Mouse (Mus musculus) MEL-GATA-1-ER (cell line): Measurements from ENCODE around the gene Hist2h3c2.
A peak's percentile ranks its signal among the peaks of the same experiment; 100 is the strongest.
"Not testable (repeated sequence)": the region's sequence is repeated elsewhere in the genome, so short reads cannot be mapped to it uniquely, and the experiment has no call there.

ENCODE experiments used
- DNase-seq: peaks from one replicate; pipeline ENCODE4 v3.0.0-alpha.2; 2012; ENCODE audit warnings: low read depth; ENCODE audit errors: extremely low read depth

Gene Hist2h3c2

DNA sequence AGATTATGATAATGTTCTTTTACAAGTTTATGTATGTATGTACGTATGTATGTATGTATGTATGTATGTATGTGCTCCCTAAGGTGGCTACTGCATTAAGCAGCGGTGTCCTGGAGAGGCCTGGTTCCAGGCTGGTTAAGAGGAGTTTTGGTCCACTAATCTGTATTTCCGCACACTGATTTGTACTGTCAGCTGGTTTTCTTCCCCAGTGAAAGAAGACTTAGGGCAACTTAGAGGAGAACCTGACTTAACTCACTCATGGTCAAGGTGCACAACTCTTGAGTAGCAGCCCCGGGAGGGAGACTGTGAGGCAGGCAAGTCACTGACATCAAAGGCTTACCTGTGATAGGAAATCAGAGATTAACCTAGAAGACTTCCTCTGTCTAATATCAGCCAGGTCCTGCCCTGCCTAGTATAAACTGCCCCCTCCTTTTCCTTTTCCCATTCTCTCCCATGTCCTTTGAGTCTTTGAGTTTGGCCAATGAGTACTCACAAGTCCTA, 2.0 kb downstream of the Hist2h3c2 start:
- no peak for DNase-seq

DNA sequence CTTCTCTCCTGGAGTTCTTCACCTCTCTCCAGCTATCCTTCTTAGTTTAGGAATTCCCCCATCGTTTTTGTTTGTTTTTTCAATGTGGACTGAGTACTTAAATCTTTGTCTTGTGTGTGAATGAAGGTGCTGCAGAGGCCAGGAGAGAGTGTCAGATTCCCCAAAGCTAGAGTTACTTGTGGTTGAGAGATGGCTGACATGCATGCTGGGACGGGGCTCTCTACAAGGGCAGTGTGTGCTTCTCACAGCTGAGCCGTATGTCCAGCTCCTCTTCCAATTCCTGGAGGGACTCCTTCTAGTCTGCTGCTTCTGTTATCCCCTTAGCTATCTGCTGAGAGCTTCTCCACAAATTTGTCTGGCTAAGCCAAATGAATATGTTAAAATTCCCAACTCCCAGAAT, 3.1 kb downstream of the Hist2h3c2 start:
- no peak for DNase-seq

GRCm38 (mm10) chr3:96234914-96235313, 4.0 kb downstream of the Hist2h3c2 start:
- DNase-seq = no peak

- no peak for DNase-seq
These were observed 7.2 kb downstream of the Hist2h3c2 start for GRCm38 (mm10) chr3:96231758-96232120.

GRCm38 (mm10) chr3:96230910-96231757, 7.8 kb downstream of the Hist2h3c2 start:
- no peak for DNase-seq

DNA sequence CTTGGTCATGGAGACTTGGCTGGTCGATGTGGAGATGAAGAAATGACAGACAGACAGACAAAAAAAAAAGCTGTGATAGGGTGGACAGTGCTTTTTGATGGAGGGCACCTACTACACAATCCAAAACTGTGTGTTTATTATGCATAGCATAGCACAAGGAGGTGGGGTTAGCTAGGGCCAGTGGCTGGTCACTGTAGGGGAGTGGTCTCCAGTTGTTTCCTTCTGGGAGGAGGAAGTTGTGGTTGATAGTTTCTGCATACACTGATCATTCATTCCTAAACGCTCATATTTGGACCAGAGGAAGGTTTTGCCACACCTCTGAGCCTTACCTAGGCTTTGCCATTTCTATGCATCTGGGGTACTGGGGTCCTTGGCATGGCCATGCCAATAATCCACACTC, 8.5 kb downstream of the Hist2h3c2 start:
- no peak for DNase-seq

DNA sequence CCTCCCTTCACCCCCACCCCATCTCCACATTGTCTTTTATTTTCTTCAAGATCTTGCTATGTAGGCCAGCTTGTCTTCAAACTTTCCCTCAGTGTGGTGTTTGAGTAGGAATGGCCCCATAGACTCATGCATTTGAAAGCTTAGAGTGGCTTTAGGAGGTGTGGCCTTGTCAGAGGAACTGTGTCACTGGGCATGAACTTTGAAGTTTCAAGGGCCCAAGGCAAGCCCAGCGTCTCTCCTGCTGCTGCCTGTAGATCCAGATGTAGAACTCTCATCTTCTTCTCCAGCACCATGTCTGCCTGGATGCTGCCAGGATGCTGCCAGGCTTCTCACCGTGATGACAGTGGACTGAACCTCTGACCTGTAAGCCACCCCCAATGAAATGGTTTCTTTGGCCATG, 10.1 kb downstream of the Hist2h3c2 start:
- DNase-seq = no peak

DNA sequence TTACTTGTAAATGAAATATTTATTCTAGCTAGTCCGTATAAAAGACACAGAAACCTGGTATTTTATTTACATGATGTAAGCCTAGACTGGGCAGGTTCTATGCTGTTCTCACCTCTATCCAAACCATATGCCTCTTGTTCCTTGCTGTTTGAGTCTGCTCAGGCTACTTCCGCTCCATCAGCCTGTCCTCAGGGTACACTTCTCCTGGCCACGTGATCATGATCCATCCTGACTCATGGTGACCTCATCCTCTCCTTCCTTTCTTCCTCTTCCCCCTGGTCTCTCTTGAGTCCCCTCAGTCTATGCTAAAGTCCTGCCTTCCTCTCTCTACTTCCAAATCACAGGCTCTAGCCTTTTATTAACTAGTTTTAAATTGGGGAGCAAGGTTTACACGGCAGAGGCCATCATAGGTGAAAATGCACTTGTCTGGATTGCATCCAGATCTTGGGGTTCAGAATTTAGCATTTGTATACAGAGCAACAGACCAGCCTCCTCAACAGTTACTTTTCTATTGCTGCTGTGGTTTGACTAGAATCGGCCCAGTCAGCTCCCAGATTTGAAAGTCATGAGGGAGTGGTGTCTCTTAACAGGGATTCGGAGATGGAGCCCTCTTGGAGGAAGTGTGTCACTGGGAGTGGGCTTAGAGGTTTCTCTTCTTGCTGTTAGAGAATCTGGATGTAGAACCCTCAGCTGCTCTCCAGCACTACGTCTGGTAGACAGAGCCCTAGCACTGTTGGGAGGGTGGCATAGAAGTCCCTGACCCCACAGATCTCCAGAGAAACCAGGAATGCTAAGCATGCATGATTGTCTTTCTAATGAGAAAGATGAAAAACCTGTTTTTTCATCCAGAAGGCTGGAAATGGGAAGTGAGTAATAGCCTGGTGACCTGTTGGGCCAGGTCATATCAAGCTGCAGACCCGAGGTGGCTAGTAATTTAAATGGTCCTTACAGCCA, 12.0 kb downstream of the Hist2h3c2 start:
- no peak for DNase-seq

DNA sequence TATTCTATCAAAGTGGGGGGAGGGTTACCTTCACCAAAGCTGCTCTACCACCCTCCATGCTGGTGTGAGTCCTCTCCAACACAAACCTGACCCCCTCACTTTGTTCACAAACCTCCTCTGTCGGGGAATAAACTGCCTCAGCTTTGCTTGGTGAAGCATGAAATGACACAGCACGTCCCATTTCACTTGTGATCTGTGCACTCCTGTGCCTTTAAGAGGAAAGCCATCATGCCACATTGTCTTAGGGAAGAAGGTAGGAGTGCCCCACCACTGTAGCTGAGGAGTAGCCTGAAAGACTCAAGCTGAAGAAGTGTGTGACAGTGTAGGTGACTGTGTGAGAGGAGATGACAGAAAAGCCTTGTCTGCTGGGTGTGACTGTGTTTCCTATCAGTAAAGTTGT, 13.5 kb downstream of the Hist2h3c2 start:
- DNase-seq = no peak

GRCm38 (mm10) chr3:96222774-96223173, 16.2 kb downstream of the Hist2h3c2 start:
- no peak for DNase-seq

DNA sequence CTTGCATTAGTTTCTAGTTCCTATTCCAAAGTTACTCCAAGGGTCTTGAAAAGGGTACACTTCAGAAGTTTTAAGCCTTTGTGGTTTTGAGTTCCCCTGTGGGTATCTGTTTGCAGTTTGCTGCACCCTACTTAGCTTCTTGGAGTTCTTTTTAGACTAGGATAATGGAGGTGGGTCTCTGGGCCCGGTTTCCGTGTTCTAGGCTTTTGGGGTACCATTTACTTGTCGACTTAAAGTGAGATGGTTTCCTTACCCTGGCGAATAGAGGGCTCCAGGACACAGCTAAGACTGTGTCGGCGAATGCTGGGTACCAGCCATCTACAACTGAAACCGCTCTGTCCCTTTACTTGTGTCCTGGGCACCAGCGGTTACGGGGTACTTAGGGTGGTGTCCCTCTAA, 17.3 kb downstream of the Hist2h3c2 start:
- DNase-seq = peak; percentile 75

- DNase-seq = peak; percentile 100
These were observed 17.9 kb downstream of the Hist2h3c2 start, which contains the start of the genes Hist2h2ac and Hist2h2be for GRCm38 (mm10) chr3:96220765-96221639. Gene Hist2h2ac, minus strand, starts transcription at chr3:96220880. Gene Hist2h2be, plus strand, starts transcription at chr3:96221119.

GRCm38 (mm10) chr3:96220131-96220764, 18.7 kb downstream of the Hist2h3c2 start:
- peak; percentile 82 for DNase-seq

DNA sequence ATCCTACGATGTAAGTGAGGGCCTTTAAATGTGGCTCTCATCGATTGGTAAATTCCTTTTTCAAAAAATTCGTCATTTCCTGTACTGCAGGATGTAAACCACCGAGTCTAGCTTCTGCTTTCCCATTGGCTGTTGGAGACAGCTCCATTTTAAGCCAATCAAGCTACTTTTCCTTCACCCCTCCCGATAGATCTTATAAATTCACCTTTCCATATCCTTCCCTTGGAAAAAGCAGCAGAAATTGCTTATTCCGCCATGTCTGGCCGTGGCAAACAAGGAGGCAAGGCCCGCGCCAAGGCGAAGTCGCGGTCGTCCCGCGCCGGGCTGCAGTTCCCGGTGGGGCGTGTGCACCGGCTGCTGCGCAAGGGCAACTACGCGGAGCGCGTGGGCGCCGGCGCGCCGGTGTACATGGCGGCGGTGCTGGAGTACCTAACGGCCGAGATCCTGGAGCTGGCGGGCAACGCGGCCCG, 19.2 kb downstream of the Hist2h3c2 start, which contains the start of the genes Bola1 and Hist2h2ab:
Gene Bola1 (minus strand): TSS at position 49 of the 470 bp plus-strand sequence.
Gene Hist2h2ab (plus strand): TSS at position 205 of the 470 bp plus-strand sequence.
- DNase-seq = peak; percentile 100

DNA sequence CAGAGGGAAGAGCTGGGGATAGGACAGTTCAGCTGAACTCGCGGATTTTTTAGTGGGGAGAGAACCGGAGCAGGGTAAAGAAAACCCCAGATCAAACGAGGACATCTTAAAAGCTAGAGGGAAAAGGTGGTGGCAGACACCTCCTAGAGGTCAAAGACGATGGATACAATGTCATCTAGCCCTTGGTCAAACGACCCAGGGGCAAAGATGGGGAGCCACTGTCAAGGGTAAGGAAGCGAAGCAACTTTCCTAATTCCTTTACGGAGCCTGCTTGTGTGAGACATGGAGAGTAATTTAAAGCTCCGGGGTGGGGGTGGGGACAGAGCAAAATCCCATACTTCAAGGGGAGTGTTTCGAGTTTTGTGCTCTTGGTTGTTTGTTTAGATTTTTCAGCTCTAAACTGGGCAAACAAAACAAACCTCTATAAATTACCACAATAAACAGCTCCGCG, 19.7 kb downstream of the Hist2h3c2 start:
- DNase-seq = peak; percentile 67

DNA sequence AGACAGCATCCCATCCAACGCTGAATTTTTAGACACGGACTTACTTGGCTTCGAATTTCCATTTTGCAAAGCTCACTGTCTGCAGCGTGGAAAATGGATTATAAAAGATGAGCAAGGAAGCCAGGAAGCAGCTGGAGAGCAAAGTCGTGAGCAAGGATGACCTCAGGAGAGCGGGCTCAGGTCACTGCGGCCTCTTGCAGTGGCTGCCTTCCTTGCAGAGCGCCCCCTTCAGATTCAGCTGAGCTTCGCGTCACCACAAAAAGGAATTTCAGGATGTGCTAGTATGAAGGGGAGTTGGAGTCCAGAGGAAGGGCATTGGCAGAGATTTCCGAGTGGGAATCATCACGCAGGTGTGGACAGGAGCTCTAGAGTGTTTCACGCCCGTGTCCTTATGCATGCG, 29.7 kb downstream of the Hist2h3c2 start:
- no peak for DNase-seq

- DNase-seq = no peak
These were observed 31.1 kb downstream of the Hist2h3c2 start for GRCm38 (mm10) chr3:96207819-96208218.

GRCm38 (mm10) chr3:96199731-96200130, 39.2 kb downstream of the Hist2h3c2 start:
- no peak for DNase-seq

GRCm38 (mm10) chr3:96198601-96199251, 40.2 kb downstream of the Hist2h3c2 start:
- not testable (repeated sequence) for DNase-seq
